Mouse (Mus musculus) embryonic facial prominence, embryonic 14.5 days (tissue): ENCODE measurements around the gene Gm44579. TPM values are rescaled to one million over a fixed set of nuclear protein-coding genes. Genes with fewer than 3 reads are reported as not detected.
A peak's percentile ranks its signal among the peaks of the same experiment; 100 is the strongest.

Experiments
- ATAC-seq: fragments of 200-750 bp; cut with Nextera tagmentation; 2 replicates; pipeline ENCODE4 v1.8.0; 2017; ENCODE audit warnings: low read depth, moderate number of reproducible peaks, moderate TSS enrichment
- DNase-seq: peaks from one replicate; pipeline ENCODE4 v3.0.0-alpha.2; 2015; ENCODE audit warnings: low spot score
- H3K27ac ChIP-seq: fragments of 300-500 bp; sonication (generic); replicated peaks from 2 replicates; pipeline ENCODE4 v1.5.1; 2014; ENCODE audit warnings: low read depth, mild to moderate bottlenecking, low read length, moderate library complexity
- H3K27me3 ChIP-seq: fragments of 300-500 bp; sonication (generic); replicated peaks from 2 replicates; pipeline ENCODE4 v1.6.1; 2014; ENCODE audit warnings: low read length; ENCODE audit not compliant: control insufficient read depth, insufficient read depth
- H3K36me3 ChIP-seq: fragments of 300-500 bp; sonication (generic); 2 replicates; pipeline ENCODE4 v1.6.1; 2014; ENCODE audit warnings: low read length, mixed read lengths; ENCODE audit not compliant: control insufficient read depth, insufficient read depth
- H3K4me1 ChIP-seq: fragments of 300-500 bp; sonication (generic); 2 replicates; pipeline ENCODE4 v1.6.1; 2014; ENCODE audit warnings: antibody characterized with exemption, low read length; ENCODE audit not compliant: control insufficient read depth, insufficient read depth
- H3K4me2 ChIP-seq: fragments of 300-500 bp; sonication (generic); 2 replicates; pipeline ENCODE4 v1.6.1; 2014; ENCODE audit warnings: low read depth, mild to moderate bottlenecking, low read length, moderate library complexity, mixed read lengths
- H3K4me3 ChIP-seq: fragments of 300-500 bp; sonication (generic); 2 replicates; pipeline ENCODE4 v1.5.1; 2014; ENCODE audit warnings: low read depth, mild to moderate bottlenecking, low read length
- H3K9ac ChIP-seq: fragments of 300-500 bp; sonication (generic); 2 replicates; pipeline ENCODE4 v1.6.1; 2014; ENCODE audit warnings: low read depth, mild to moderate bottlenecking, low read length, moderate library complexity, mixed read lengths
- H3K9me3 ChIP-seq: fragments of 300-500 bp; sonication (generic); 2 replicates; pipeline ENCODE4 v1.6.1; 2016; ENCODE audit warnings: low read length; ENCODE audit not compliant: control insufficient read depth
- WGBS: fragments of 180-500 bp; shearing (Covaris S2); extraction: QIAGEN DNeasy Blood & Tissue Kit; methylation state at CpG from one replicate; pipeline ENCODE4 v1.1.7; 2014; 5-methylcytosine and 5-hydroxymethylcytosine counted together
- polyA plus RNA-seq: library from polyadenylated mRNA; unstranded; fragments of >200 nt; fragmentation: Nextera tagmentation; extraction: Ambion mirVana; gene quantifications from 2 replicates; pipeline ENCODE4 v1.2.1, GENCODE M21; 2014

Gene Gm44579
- polyA plus RNA-seq, 1 experiment from 2014 or later = not detected

GRCm38 (mm10) chr15:98214130-98214529 is 6.6 kb downstream of the Gm44579 start:
- Histone ChIP-seq H3K9me3 (no peaks in the 10 kb centered on the region), H3K9ac (no peak overlapping the region), H3K4me2 (no peak overlapping the region), H3K27me3 (no peaks in the 10 kb centered on the region), H3K27ac (no peak overlapping the region), H3K4me3 (no peak overlapping the region), H3K4me1 (no peaks in the 10 kb centered on the region), H3K36me3 (no peaks in the 10 kb centered on the region)
- DNase-seq (no peak), ATAC-seq (no peak)
- 62% methylated on average over 5 of the region's 5 CpGs for WGBS

- no peaks in the 10 kb centered on the region for H3K27me3 ChIP-seq
- no peak overlapping the region for H3K4me2 ChIP-seq
- no peak overlapping the region for H3K4me3 ChIP-seq
- WGBS = 67% methylated on average over 5 of the region's 5 CpGs
- H3K9ac ChIP-seq = no peak overlapping the region
- no peaks in the 10 kb centered on the region for H3K36me3 ChIP-seq
- H3K4me1 ChIP-seq = no peaks in the 10 kb centered on the region
- ATAC-seq (no peak), DNase-seq (no peak)
- H3K27ac ChIP-seq = no peak overlapping the region
- no peaks in the 10 kb centered on the region for H3K9me3 ChIP-seq
Measured at GRCm38 (mm10) chr15:98213336-98213870, 7.4 kb downstream of the Gm44579 start.

GRCm38 (mm10) chr15:98209676-98210075 is 11.1 kb downstream of the Gm44579 start:
- H3K4me2 ChIP-seq = no peak overlapping the region
- H3K36me3 ChIP-seq = no peaks in the 10 kb centered on the region
- no peaks in the 10 kb centered on the region for H3K9me3 ChIP-seq
- 82% methylated on average over 7 of the region's 7 CpGs for WGBS
- H3K27me3 ChIP-seq = no peaks in the 10 kb centered on the region
- ATAC-seq (no peak), DNase-seq (no peak)
- no peak overlapping the region for H3K9ac ChIP-seq
- H3K27ac ChIP-seq = no peak overlapping the region
- H3K4me1 ChIP-seq = no peaks in the 10 kb centered on the region
- no peak overlapping the region for H3K4me3 ChIP-seq

GRCm38 (mm10) chr15:98195442-98195841 is 25.3 kb downstream of the Gm44579 start, which contains the start of gene Olfr288:
Gene Olfr288 (minus strand): TSS chr15:98195542.
- ATAC-seq = no peak
- Histone ChIP-seq H3K4me3 (no peak within 1 kb of the TSS), H3K27ac (no peak within 1 kb of the TSS), H3K9ac (no peak within 1 kb of the TSS), H3K36me3 (no peaks in the 10 kb centered on the region), H3K27me3 (no peaks in the 10 kb centered on the region), H3K4me2 (no peak within 1 kb of the TSS), H3K4me1 (no peaks in the 10 kb centered on the region), H3K9me3 (0 out of 2 replicates have a peak, but pooled peaks cover 5% of the 10 kb centered on the region)
- WGBS = 76% methylated on average over 3 of the region's 3 CpGs
- DNase-seq = no peak

GRCm38 (mm10) chr15:98184456-98184855 is 36.3 kb downstream of the Gm44579 start:
- Histone ChIP-seq H3K9me3 (no peaks in the 10 kb centered on the region), H3K4me3 (no peak overlapping the region), H3K4me2 (no peak overlapping the region), H3K36me3 (no peaks in the 10 kb centered on the region), H3K4me1 (no peaks in the 10 kb centered on the region), H3K27ac (no peak overlapping the region), H3K27me3 (0 out of 2 replicates have a peak, but pooled peaks cover 6% of the 10 kb centered on the region), H3K9ac (no peak overlapping the region)
- ATAC-seq = no peak
- 46% methylated on average over 4 of the region's 4 CpGs for WGBS
- DNase-seq = peak; percentile 70

- Histone ChIP-seq H3K27me3 (peaks cover 9% of the 10 kb centered on the region; the same call in 1 of the 2 replicates), H3K4me2 (peak overlapping the region; percentile 62; the same call in 1 of the 2 replicates), H3K27ac (no peak overlapping the region), H3K36me3 (no peaks in the 10 kb centered on the region), H3K9ac (no peak overlapping the region), H3K9me3 (no peaks in the 10 kb centered on the region), H3K4me1 (no peaks in the 10 kb centered on the region), H3K4me3 (0 out of 2 replicates have a peak overlapping the region, but pooled peaks have one; percentile 55)
- ATAC-seq (no peak), DNase-seq (no peak)
- 65% methylated on average over 12 of the region's 12 CpGs for WGBS
Measured at GRCm38 (mm10) chr15:98181856-98182570, 38.8 kb downstream of the Gm44579 start.

GRCm38 (mm10) chr15:98181132-98181711 is 39.6 kb downstream of the Gm44579 start:
- Histone ChIP-seq H3K36me3 (no peaks in the 10 kb centered on the region), H3K27ac (peak overlapping the region; percentile 65; the same call in 1 of the 2 replicates), H3K27me3 (peaks cover 12% of the 10 kb centered on the region), H3K9me3 (no peaks in the 10 kb centered on the region), H3K4me2 (peak overlapping the region; percentile 62), H3K9ac (peak overlapping the region; percentile 41; the same call in 1 of the 2 replicates), H3K4me1 (no peaks in the 10 kb centered on the region), H3K4me3 (peak overlapping the region; percentile 55)
- ATAC-seq (peak; percentile 98), DNase-seq (peak; percentile 94)
- under 1% methylated on average over 27 of the region's 30 CpGs for WGBS

- no peaks in the 10 kb centered on the region for H3K36me3 ChIP-seq
- peak overlapping the region; percentile 62 for H3K4me2 ChIP-seq
- WGBS = 6% methylated on average over 26 of the region's 26 CpGs
- H3K9ac ChIP-seq = peak overlapping the region; percentile 41; the same call in 1 of the 2 replicates
- no peaks in the 10 kb centered on the region for H3K9me3 ChIP-seq
- no peaks in the 10 kb centered on the region for H3K4me1 ChIP-seq
- no peak for ATAC-seq
- DNase-seq = no peak
- peaks cover 12% of the 10 kb centered on the region for H3K27me3 ChIP-seq
- peak overlapping the region; percentile 65; the same call in 1 of the 2 replicates for H3K27ac ChIP-seq
- H3K4me3 ChIP-seq = peak overlapping the region; percentile 55
Measured at GRCm38 (mm10) chr15:98180567-98181131, 40.1 kb downstream of the Gm44579 start.
